Mouse (Mus musculus) fat pad, adult 2 months (tissue): ENCODE data around the gene Ikzf5.
"Not testable (repeated sequence)": the region's sequence is repeated elsewhere in the genome, so short reads cannot be mapped to it uniquely, and the experiment has no call there.

Experiments
- DNase-seq: peaks from one replicate; pipeline ENCODE4 v3.0.0-alpha.2; 2011; ENCODE audit warnings: low read depth, low spot score; ENCODE audit errors: extremely low read depth

Gene Ikzf5

GRCm38 (mm10) chr7:131410416-131411058 is at the start of gene Ikzf5, which contains the start of gene Acadsb:
Gene Ikzf5, minus strand, starts transcription at chr7:131410521.
Gene Acadsb, plus strand, starts transcription at chr7:131410601.
- DNase-seq, result peak; percentile 66

DNA sequence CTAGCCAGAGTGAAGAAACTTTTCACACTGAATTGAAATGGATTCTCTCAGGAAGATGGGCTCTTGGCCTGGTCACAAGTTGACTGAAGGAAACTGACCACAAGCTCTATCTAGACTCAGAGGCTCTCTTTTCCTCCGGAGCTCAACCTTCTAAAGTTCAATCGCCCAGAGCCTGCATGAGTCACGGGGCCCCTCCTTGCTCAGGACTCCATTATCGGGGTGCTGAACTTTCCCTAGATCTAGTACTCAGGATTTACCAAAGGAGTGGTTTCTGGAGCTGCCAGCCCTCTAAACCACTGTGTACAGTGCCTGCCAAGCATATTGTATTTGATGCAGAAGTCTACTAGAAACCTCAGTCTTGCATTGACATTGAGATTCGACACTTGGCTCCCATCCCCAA is 46.4 kb upstream of the Ikzf5 start:
- no peak for DNase-seq

- DNase-seq, result no peak
Measured at GRCm38 (mm10) chr7:131437051-131437450, 26.7 kb upstream of the Ikzf5 start.

GRCm38 (mm10) chr7:131434276-131434675 is 24.0 kb upstream of the Ikzf5 start:
- no peak for DNase-seq

GRCm38 (mm10) chr7:131432244-131432643 is 21.9 kb upstream of the Ikzf5 start:
- no peak for DNase-seq

- no peak for DNase-seq
Measured at GRCm38 (mm10) chr7:131427331-131427730, 17.0 kb upstream of the Ikzf5 start.

GRCm38 (mm10) chr7:131424912-131425311 is 14.6 kb upstream of the Ikzf5 start:
- no peak for DNase-seq

DNA sequence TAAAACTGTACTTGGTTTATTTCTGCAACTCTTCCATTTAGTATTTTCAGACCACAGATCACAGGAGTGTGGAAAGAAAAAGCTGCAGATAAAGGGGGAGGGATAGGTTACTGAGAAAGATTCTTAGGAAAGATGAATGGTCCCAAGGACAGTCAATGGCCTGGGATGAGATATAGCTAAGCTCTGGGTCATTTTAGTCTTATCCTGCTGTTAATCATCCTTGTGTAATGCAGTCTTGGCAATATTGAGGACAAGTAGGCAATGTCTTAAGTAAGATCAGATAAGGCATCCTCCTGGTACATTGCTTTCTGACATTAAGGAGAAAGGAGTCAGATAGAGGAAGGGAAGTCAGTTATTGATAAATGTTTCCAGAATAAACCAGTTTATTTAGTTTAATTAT is 7.3 kb upstream of the Ikzf5 start:
- DNase-seq, result no peak

- DNase-seq, result not testable (repeated sequence)
Measured at GRCm38 (mm10) chr7:131416742-131417141, 6.4 kb upstream of the Ikzf5 start.

DNA sequence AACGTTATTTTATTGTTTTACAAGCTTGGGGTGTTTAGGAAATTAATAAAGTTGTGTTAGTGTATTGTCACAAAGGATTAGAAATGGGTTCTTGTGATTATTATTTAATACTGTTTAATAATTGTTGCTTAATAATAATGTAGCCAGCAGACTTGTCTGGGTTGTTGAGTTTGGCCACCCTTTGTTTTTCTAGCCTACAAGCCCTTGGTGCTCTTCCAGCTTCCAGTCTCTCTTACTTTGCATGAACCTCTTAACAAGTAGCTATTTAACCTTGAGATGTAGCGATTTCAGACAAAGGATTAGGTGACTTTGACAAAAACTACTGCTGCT is 1.6 kb upstream of the Ikzf5 start:
- peak; percentile 80 for DNase-seq

- DNase-seq, result no peak
Measured at GRCm38 (mm10) chr7:131411221-131411940, 1.1 kb upstream of the Ikzf5 start.

DNA sequence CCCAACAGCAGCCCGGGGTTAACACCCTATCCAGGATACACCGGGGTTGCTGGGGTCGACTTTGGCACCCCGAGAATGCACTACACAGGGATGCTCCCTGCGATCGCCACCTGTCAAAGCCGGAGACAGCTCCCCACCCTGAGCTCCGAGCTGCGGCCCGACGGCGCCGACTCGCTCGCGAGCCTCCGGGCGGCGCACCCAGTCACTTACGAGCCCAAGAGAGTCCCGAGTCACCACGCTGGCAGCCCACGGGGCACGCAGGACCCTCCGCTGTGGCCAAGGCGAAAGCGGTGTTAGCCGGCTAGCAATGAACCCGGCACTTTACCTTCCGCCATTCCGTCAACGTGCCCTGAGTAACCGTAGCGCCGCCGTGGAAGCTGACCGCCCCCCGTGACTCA is 334 bp downstream of the Ikzf5 start:
- DNase-seq, result no peak

GRCm38 (mm10) chr7:131409321-131409987 is 867 bp downstream of the Ikzf5 start:
- DNase-seq, result no peak

DNA sequence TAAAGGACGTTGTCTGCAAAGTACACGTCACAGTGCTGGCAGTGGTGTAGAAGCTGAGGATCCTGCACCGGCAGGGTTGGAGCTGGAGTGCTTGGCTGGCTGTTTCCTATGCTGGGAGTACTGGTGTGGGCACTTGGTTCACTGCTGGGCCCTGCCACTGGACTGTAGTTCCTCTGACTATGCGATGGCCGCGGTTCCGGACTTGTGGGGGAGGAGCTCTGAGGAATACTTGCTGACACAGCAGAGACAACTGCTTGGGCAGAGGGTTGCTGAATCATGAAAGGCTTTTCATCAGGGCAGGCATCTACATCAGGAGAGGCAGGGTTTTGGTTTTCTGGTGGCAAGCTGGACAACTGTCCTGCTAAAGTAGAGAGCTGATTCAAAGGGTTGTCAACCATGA is 18.6 kb downstream of the Ikzf5 start:
- DNase-seq, result not testable (repeated sequence)

GRCm38 (mm10) chr7:131371880-131372651 is 38.3 kb downstream of the Ikzf5 start:
- DNase-seq, result no peak

DNA sequence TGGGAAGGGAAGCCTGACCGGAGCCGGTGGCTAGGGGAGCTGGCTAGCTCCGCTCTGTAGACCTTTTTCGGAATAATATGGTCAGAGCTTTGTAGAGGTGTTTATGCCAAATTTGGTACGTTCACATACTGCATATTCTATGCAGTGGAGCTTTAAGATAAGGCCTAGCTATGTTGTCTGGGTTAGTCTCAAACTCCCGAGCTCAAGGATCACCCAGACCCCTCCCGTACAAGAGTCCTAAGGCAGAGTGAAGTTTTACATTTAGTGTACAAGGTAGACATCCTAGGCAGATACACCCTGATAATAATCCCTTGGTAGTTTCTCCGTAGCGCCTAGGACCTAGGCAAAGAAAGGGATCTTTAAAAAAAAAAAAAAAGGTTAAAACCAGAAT is 38.9 kb downstream of the Ikzf5 start:
- no peak for DNase-seq

DNA sequence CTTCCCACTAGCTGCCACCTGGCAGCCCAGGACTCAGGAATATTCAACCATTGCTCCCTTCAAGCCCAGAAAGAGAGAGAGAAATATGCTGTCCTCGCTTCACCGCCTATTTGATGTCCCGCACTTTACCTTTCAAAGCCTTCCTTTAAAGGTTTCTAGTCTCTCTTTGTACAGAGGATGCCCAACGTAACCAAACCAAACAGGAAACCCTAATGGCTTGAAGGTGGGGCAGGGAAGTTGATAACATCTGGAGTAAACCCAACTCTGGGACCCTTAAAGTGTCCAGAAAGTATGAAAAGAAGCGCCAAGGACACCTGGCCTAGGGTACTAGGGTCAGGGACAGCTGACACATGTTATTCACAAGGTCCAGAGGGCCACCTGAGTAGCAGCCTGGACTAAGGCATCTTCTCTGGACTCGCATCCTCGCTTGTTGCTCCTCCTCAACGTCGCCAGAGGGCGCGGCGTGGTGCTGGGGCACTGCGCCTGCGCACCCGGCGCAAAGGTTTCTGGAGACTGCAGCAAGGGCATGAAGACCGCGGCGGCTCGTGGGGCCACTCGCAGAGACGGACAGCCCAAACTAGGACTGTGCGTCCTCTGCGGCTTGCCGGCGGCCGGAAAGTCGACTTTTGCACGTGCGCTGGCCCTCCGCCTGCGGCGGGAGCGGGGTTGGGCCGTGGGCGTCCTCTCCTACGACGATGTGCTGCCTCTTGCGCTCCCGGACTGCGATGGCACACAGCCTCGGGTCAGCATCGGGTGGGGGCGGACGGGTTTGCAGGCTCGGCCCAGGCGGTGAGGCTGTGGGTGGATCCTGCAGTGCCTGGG is 39.5 kb downstream of the Ikzf5 start, which contains the start of gene Pstk:
Pstk (plus strand) TSS at position 494 of the 822 bp plus-strand sequence.
- peak; percentile 21 for DNase-seq

DNA sequence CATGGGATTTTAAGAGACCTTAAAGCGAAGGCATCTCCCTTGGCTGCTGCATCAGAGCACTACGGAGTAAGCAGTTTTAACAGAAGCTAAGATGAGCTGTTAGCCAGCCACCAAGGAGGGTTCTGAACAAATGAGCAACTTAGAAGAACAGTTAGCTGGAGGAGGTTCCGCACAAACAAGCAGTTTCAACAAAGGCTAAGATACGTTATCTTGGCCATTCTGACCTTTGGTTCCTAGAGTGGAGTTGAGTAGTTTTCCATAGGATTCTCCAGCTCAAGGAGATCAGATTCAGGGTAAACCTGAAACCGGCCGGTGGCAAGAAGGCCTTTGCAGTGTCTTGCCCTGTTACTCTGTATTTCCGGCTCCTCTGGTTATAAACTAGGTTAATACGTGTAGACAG is 46.2 kb downstream of the Ikzf5 start:
- no peak for DNase-seq

- DNase-seq, result peak; percentile 68
Measured at GRCm38 (mm10) chr7:131362615-131363300, 47.6 kb downstream of the Ikzf5 start, which contains the start of gene 2310057M21Rik. Gene 2310057M21Rik, minus strand, starts transcription at chr7:131362759.

DNA sequence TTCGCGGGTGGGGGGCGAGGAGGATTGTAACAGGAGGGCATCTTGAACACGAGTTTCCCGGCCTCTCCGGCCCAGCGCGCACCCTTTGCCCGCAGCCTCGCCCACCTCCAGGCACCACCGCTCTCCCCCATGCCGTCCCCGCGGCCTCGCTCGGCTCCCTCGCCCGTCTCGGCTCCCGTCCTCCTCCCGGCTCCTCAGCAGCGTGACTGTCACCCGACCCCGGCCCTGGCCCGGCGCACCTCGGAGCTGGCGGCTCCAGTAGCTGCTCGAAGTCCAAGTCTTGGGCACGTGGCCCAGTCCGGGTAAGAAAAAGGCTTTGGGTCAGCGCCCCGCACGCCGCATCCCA is 48.1 kb downstream of the Ikzf5 start:
- DNase-seq, result no peak
